Mouse (Mus musculus): ENCODE data around the gene Ostf1. TPM values are rescaled to one million over a fixed set of nuclear protein-coding genes. Genes with fewer than 3 reads are reported as not detected.

Ostf1 gene
- total and polyA plus RNA-seq, 3 experiments, result 88.0 to 322 (median 281) TPM

DNA sequence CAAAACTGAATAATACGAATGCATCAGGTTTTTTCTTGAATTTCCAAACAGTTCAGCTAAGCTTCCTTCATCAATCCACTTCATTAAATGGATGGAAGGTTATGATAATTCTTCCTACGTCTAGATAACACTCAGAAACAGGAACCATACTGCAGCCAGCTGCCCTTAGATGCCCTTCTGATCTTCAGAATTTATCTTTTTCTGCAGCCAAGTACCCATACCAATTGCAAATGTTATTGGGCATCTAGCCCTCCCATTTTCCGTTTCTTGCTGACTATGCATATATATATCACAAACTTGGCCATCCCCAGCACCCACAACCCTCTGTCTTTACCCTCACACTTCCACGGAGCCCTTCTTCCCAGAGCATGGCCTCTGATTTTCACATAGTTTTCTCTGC lies 18.3 kb upstream of the Ostf1 start:
- TF ChIP-seq GATA1 (IDR thresholded peaks at IDR 0.05; ENCODE audit: borderline replicate concordance, low read length), result no peak
- peak; percentile 66 for TF ChIP-seq TAL1 (conservative IDR thresholded peaks at IDR 0.05; ENCODE audit: low read depth, low read length)
- no peak for TF ChIP-seq CTCF (IDR thresholded peaks at IDR 0.05; ENCODE audit: low read depth, low read length)
- TF ChIP-seq POLR2AphosphoS5 (IDR thresholded peaks at IDR 0.05; ENCODE audit: insufficient replicate concordance, low read depth, low read length), result no peak
- TF ChIP-seq GATA2 (IDR thresholded peaks at IDR 0.05; ENCODE audit: borderline replicate concordance, low read depth, low read length), result no peak
- Histone ChIP-seq H3K36me3 (replicated peaks) (peaks cover 14% of the 10 kb centered on the region), H3K9me3 (replicated peaks) (no peaks in the 10 kb centered on the region), H3K4me3 (ENCODE audit: low read depth, low read length) (peak overlapping the region; percentile 42; the same call in 1 of the 2 replicates), H3K27me3 (ENCODE audit: insufficient read depth, low read length) (no peaks in the 10 kb centered on the region), H3K4me1 (ENCODE audit: insufficient read depth, low read depth, low read length) (peaks cover 86% of the 10 kb centered on the region)
- no peak for DNase-seq (ENCODE audit: low spot score)
- ATAC-seq (ENCODE audit: extremely low read depth, insufficient number of reproducible peaks, low FRiP score, poor library complexity, severe bottlenecking), result peak; percentile 62

DNA sequence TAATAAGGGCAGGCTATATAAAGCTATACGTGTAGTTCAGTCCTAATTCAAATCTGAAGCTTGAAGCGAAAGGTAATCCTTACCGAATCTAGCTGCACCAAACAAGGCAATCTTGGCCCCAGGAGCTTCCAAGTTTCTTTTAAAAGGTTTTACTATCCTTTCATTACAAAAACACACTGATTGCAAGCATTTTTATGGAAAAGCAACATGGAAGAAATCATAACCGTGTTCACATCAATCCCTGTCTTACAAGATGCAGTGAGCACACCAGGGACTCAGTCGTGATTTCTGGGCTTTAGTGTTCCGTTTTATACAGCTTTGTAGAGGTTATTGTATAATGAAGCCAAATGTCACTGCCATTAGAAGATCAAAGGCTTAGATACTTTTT lies 16.9 kb upstream of the Ostf1 start:
- H3K4me3 ChIP-seq (ENCODE audit: low read depth, low read length), result no peak overlapping the region
- H3K36me3 ChIP-seq (replicated peaks), result peaks cover 20% of the 10 kb centered on the region
- no peaks in the 10 kb centered on the region for H3K9me3 ChIP-seq (replicated peaks)
- peaks cover 84% of the 10 kb centered on the region for H3K4me1 ChIP-seq (ENCODE audit: insufficient read depth, low read depth, low read length)
- TF ChIP-seq GATA2 (IDR thresholded peaks at IDR 0.05; ENCODE audit: borderline replicate concordance, low read depth, low read length) (no peak), POLR2AphosphoS5 (IDR thresholded peaks at IDR 0.05; ENCODE audit: insufficient replicate concordance, low read depth, low read length) (no peak), TAL1 (conservative IDR thresholded peaks at IDR 0.05; ENCODE audit: low read depth, low read length) (no peak), GATA1 (IDR thresholded peaks at IDR 0.05; ENCODE audit: borderline replicate concordance, low read length) (no peak), CTCF (IDR thresholded peaks at IDR 0.05; ENCODE audit: low read depth, low read length) (no peak)
- ATAC-seq (ENCODE audit: extremely low read depth, insufficient number of reproducible peaks, low FRiP score, poor library complexity, severe bottlenecking), result no peak
- no peak for DNase-seq (ENCODE audit: low spot score)
- H3K27me3 ChIP-seq (ENCODE audit: insufficient read depth, low read length), result no peaks in the 10 kb centered on the region

DNA sequence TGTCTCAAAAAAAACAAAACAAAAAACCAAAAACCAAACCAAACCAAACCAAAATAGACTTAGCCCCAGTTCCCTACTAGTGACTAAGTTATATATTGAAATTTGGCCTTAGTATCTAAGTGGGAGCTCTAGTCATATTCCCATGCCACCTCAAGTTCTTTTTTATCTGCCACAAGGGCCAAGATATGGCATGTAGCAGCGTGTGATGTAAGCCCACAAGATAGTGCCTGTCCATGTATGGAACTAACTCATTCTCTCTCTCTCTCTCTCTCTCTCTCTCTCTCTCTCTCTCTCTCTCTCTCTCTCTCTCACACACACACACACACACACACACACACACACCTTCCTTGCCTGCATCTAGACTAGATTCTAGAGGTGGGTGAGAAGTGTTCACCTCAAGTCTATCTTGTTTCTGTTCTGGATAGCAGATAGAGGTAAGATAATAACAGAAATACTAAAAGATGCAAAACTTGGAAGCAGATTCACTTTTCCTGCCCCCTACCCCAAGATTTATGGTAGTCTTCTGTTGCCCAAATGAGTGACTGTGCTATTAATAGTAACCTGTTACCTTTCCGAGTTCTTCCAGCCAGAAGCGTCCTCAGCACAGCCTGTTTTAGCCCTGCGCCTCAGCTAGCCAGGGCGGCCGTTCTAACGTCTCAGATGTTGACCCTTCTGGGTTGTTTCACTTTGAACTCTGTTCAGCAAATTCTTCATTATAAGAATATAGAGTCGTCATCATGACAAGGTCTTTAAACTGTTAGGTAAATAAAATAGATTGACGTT lies 16.3 kb upstream of the Ostf1 start:
- DNase-seq (ENCODE audit: low spot score) (no peak), ATAC-seq (ENCODE audit: extremely low read depth, insufficient number of reproducible peaks, low FRiP score, poor library complexity, severe bottlenecking) (no peak)
- Histone ChIP-seq H3K9me3 (replicated peaks) (no peaks in the 10 kb centered on the region), H3K4me3 (ENCODE audit: low read depth, low read length) (no peak overlapping the region), H3K36me3 (replicated peaks) (peaks cover 26% of the 10 kb centered on the region), H3K27me3 (ENCODE audit: insufficient read depth, low read length) (no peaks in the 10 kb centered on the region), H3K4me1 (ENCODE audit: insufficient read depth, low read depth, low read length) (peaks cover 84% of the 10 kb centered on the region)
- TF ChIP-seq CTCF (IDR thresholded peaks at IDR 0.05; ENCODE audit: low read depth, low read length) (no peak), GATA1 (IDR thresholded peaks at IDR 0.05; ENCODE audit: borderline replicate concordance, low read length) (no peak), GATA2 (IDR thresholded peaks at IDR 0.05; ENCODE audit: borderline replicate concordance, low read depth, low read length) (no peak), TAL1 (conservative IDR thresholded peaks at IDR 0.05; ENCODE audit: low read depth, low read length) (no peak), POLR2AphosphoS5 (IDR thresholded peaks at IDR 0.05; ENCODE audit: insufficient replicate concordance, low read depth, low read length) (no peak)

DNA sequence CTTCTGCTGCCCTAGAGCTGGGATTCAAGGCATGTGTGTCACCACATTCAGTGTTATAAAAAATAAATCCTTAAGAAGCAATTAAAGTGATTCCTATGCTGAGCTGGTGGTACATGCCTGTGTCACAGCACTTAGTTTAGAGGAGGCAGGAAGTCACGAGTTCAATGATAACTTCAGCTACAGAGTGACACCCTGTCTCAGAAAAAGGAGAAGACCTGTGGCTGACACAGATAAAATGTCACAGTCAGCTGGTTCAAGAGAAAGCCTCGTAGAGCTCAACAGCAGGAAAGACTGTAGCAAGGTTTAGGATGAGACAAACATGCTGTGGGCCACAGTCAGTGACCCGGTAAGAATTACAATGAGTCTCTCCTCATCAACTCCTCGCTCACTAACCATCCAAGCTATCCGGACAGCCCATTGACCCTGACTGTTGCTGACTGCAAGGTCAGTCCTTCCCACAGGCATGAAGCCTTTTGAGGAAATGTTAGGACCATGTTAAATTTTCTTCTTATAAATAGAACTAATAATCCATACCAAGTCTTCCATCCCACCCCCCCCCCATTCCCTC lies 15.3 kb upstream of the Ostf1 start:
- peaks cover 35% of the 10 kb centered on the region for H3K36me3 ChIP-seq (replicated peaks)
- DNase-seq (ENCODE audit: low spot score), result no peak
- H3K4me3 ChIP-seq (ENCODE audit: low read depth, low read length), result no peak overlapping the region; the same call in 1 of the 2 replicates
- peaks cover 82% of the 10 kb centered on the region for H3K4me1 ChIP-seq (ENCODE audit: insufficient read depth, low read depth, low read length)
- ATAC-seq (ENCODE audit: extremely low read depth, insufficient number of reproducible peaks, low FRiP score, poor library complexity, severe bottlenecking), result peak; percentile 57
- no peaks in the 10 kb centered on the region for H3K9me3 ChIP-seq (replicated peaks)
- no peaks in the 10 kb centered on the region for H3K27me3 ChIP-seq (ENCODE audit: insufficient read depth, low read length)
- TF ChIP-seq CTCF (IDR thresholded peaks at IDR 0.05; ENCODE audit: low read depth, low read length) (no peak), TAL1 (conservative IDR thresholded peaks at IDR 0.05; ENCODE audit: low read depth, low read length) (peak; percentile 36), POLR2AphosphoS5 (IDR thresholded peaks at IDR 0.05; ENCODE audit: insufficient replicate concordance, low read depth, low read length) (no peak)

DNA sequence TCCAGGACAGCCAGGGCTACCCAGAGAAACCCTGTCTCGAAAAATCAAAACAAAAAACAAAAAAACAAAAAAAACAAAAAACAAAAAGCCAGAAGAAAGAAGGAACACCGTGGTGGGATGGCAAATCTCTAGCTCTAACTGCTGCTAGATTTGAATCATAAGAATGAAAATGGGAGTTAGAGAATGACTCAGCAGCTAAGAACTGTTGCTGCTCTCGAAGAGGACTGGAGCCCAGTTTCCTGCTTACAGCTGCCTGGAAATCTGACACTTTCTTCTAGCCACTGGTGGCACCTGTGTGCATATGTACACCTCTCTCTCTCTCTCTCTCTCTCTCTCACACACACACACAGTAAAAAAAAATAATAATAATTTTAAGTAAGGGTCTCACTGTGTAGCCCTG lies 14.8 kb upstream of the Ostf1 start:
- no peaks in the 10 kb centered on the region for H3K27me3 ChIP-seq (ENCODE audit: insufficient read depth, low read length)
- no peak for DNase-seq (ENCODE audit: low spot score)
- H3K9me3 ChIP-seq (replicated peaks), result no peaks in the 10 kb centered on the region
- H3K4me3 ChIP-seq (ENCODE audit: low read depth, low read length), result no peak overlapping the region
- peaks cover 38% of the 10 kb centered on the region for H3K36me3 ChIP-seq (replicated peaks)
- no peak for TF ChIP-seq TAL1 (conservative IDR thresholded peaks at IDR 0.05; ENCODE audit: low read depth, low read length)
- TF ChIP-seq POLR2AphosphoS5 (IDR thresholded peaks at IDR 0.05; ENCODE audit: insufficient replicate concordance, low read depth, low read length), result no peak
- TF ChIP-seq CTCF (IDR thresholded peaks at IDR 0.05; ENCODE audit: low read depth, low read length), result no peak
- no peak for TF ChIP-seq GATA2 (IDR thresholded peaks at IDR 0.05; ENCODE audit: borderline replicate concordance, low read depth, low read length)
- no peak for TF ChIP-seq GATA1 (IDR thresholded peaks at IDR 0.05; ENCODE audit: borderline replicate concordance, low read length)
- peaks cover 79% of the 10 kb centered on the region for H3K4me1 ChIP-seq (ENCODE audit: insufficient read depth, low read depth, low read length)
- no peak for ATAC-seq (ENCODE audit: extremely low read depth, insufficient number of reproducible peaks, low FRiP score, poor library complexity, severe bottlenecking)

DNA sequence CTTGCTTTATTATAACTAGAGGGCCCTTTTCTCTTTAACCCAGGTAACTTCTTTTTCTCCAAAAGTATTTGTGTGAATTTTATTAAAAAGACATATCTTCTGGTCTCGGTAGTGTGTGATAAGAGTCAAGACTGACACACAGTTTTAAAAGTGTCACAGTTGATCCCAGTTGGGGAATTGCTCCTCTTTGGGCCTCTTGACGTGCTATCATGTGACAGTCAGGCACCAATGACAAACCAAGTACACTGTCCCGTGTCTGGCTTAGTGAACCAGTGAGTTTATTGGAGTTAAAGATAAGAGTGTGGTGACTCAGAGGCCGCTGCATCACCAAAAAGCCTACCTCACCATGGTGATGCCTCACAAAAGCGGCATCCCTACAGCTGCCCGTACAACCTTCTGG lies 12.5 kb upstream of the Ostf1 start:
- TF ChIP-seq GATA2 (IDR thresholded peaks at IDR 0.05; ENCODE audit: borderline replicate concordance, low read depth, low read length) (no peak), TAL1 (conservative IDR thresholded peaks at IDR 0.05; ENCODE audit: low read depth, low read length) (0 out of 2 replicates have a peak, but pooled peaks have one; percentile 11)
- ATAC-seq (ENCODE audit: extremely low read depth, insufficient number of reproducible peaks, low FRiP score, poor library complexity, severe bottlenecking), result peak; percentile 75
- Histone ChIP-seq H3K36me3 (replicated peaks) (peaks cover 48% of the 10 kb centered on the region), H3K27me3 (ENCODE audit: insufficient read depth, low read length) (no peaks in the 10 kb centered on the region), H3K4me1 (ENCODE audit: insufficient read depth, low read depth, low read length) (peaks cover 61% of the 10 kb centered on the region), H3K4me3 (ENCODE audit: low read depth, low read length) (no peak overlapping the region; the same call in 1 of the 2 replicates), H3K9me3 (replicated peaks) (no peaks in the 10 kb centered on the region)
- DNase-seq (ENCODE audit: low spot score), result peak; percentile 52
